Mouse (Mus musculus): ENCODE results near the gene Taok3.

GRCm38 (mm10) chr5:117137011-117137410 lies 17.1 kb downstream of the Taok3 start:
- TF ChIP-seq CTCF (IDR thresholded peaks at IDR 0.05; ENCODE audit: control insufficient read depth, insufficient read depth, insufficient replicate concordance, low read depth, low read length) (no peak), POLR2A (IDR thresholded peaks at IDR 0.05; ENCODE audit: control insufficient read depth, low read depth, low read length) (no peak)
